Mouse (Mus musculus) ES-CJ7 (cell line): ENCODE measurements around the gene Sub1.

Experiments
- DNase-seq: peaks from one replicate; pipeline ENCODE4 v3.0.0; 2011; ENCODE audit warnings: low read depth, low spot score

The Sub1 gene

DNA sequence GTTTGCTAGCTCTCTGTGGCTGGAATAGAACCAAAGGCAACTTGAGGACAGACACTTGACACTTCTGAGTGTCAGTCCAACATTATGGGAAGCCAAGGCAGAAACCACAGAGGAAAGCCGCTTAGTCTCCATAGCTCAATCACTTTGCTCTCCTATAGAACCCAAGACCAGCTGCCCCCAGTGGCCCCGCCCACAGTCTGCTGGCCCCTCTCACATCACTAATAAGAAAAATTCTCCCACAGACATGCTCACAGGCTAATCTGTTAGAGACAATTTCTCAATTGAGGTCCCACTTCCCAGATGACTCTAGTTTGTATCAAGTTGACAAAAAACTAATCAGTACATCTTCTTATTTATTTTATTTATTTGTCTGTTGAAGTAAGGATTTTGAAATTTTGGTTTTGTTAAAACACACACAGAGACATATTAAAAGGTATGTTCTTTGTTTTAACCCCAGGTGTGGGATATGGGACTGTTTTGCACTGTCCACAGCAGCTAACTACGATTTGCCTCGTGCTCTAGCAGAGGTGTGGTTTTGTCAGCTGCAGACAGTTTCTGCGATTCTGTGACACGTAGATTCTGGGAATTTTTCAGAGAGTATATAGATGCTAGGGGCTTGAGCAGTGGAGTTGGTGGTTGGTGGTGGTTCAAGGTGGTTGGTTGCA is 16.9 kb upstream of the Sub1 start:
- DNase-seq, result no peak

DNA sequence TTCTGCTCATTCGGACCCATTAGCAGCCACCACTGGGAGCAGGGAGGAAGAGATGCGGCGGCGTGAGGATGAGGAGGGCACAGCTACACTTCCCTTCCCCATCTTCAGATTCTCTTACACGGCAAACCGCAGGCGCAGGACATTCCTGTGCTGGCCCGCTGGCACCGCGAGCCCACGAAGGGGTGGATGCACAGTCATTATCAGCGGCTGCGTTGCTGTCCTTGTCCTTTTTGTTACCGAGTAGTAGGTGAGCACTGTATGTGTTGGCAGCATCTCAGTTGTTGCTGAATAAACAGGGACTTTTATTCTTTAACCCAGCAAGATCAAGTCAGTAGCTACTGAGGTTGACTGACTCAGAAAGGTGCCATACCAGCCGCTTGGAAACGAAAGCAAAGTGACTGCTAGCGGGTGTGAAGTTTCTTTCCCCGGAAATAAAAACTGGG is 13.8 kb upstream of the Sub1 start:
- DNase-seq, result no peak

DNA sequence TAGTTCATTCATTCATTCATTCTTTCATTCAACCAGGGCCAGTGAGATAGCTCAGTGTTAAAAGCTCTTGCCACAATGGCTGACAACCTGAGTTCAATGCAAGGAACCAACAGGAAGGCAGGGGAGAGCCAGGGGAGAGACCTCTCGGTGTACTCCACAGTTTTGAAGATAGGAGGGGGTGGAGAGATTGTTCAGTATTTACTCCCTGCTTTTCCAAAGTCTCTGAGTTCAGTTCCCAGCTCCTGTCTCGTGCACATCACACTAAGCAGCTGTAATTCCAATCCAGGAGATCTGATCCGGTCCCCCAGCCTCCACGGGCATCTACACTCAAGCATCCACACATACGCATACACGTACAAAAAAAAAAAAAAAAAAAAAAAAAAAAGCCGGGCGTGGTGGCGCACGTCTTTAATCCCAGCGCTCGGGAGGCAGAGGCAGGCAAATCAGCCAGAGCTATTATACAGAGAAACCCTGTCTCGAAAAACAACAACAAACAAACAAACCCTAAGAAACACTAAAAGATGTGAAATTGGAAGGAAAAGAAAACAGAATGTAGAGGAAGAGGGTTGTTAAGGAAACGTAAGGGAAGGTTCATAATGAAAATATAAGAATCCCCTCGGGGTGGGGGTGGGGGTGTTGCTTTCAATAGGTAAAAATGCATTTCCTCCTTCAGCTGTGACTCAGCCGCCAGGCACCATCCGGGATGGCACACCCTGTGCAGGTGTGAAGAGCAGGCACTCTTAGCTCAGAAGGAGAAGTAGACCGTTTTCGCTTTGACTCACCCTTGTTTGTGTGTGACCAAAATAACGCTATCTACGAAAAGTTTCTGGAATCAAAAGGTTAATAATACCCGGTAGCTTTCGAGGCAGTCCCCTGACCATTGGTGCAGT is 13.2 kb upstream of the Sub1 start:
- DNase-seq, result peak; percentile 38

DNA sequence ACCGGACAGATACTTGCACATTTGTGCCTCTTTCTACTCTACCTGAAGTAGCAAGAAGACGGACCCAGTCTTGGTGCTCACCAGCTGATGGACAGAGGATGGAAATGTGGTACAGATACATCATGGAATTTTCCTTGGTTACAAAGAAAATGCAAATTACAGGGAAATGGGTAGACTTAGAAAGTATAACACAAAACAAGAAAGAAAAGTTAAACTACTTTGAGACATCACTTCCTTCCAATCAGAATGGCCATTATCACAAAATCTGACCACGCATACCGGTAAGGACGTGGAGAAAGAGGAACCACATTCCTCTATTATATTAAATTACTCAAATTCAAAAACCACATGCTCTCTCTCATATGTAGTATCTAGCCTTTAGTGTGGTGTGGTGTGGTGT is 12.1 kb upstream of the Sub1 start:
- DNase-seq, result no peak

DNA sequence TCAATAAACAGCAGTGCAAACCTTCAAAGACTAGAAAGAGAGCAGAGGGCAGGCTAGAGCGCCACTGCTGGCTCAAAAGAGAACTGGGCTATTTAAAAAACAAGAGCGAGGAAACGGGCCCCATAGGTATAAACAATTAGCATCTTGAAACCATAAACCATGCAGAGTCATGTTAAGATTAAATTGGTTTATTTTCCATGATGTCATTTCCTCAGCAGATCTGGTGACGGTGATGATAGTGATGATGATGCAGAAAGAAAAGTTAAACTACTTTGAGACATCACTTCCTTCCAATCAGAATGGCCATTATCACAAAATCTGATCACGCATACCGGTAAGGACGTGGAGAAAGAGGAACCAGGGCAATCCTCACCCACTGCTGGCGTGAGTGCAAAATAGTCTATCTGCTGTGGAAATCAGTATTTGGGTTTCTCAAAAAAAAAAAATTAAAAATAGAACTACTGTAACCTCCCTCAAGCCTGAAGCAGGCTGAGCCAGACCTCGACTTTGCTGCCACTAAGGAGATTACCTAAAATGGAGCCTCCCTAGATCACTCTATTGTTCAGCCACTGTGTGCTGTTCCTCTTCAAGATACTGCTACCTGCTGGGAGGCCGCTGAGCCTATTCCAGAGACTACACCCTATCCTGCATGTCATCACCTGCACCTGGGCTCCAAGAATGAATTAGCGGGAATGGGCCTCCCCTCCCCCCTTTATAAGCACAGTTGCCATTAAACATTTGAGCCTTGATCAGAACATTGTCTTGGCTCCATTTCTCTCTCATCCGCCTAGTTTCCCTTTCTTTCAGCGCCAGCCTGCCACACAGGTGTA is 11.4 kb upstream of the Sub1 start:
- DNase-seq, result peak; percentile 70

DNA sequence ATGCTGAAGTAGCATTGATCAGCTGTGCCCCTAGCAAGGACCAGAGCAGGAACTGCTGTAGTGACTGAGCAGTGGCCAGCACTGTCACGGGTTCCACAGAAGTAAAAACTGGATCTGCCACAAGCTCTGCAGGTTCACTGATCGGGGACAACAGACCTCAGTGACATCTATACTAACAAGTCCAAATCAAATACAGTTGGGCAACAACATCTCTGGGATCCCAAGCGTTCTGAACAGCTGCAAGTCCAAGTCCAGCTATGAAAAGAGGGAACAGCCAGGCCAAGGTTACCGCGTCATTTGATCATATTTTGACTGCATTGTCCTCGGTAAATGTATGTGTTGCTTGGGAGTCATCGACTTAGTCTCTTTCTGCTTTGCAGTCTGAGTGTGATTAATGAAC is 10.6 kb upstream of the Sub1 start:
- no peak for DNase-seq

DNA sequence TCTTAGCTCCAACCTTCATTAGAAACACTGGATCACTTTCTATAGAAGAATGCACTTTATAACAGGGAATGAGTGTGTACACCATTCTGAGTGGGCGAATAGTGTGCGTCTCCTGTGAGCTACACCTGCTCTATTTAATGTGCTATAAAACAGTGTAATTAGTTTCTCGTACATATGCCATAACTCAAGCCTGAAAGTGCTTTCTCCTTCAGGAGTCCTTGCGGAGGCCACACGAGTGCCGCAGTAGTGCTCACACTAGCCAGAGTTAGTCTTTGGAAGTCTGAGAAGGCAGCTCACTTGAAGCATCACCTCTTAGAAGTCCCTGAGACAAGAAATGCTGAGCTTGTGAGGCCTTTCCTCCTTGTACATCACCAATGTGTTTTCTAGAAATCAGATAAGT is 9.4 kb upstream of the Sub1 start:
- no peak for DNase-seq

DNA sequence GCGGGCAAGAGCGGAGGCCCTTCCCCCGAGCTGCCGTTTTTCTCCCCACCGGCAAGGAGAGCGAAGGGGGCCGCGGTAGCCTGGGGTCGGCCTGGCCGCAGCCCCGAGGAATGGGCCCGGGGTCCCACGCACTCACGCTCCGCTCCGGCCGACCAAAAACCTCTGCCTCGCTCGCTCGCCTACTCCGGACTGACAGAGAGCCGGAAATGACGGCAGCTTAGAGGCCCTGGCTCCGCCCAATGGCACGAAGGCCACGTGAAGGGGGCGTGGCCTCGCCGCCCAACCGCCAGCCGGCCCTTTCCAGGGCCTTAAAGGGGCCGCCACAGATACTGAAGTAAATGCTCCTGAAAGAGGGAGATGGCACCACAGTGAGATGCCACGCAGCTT is 975 bp downstream of the Sub1 start:
- peak; percentile 93 for DNase-seq

DNA sequence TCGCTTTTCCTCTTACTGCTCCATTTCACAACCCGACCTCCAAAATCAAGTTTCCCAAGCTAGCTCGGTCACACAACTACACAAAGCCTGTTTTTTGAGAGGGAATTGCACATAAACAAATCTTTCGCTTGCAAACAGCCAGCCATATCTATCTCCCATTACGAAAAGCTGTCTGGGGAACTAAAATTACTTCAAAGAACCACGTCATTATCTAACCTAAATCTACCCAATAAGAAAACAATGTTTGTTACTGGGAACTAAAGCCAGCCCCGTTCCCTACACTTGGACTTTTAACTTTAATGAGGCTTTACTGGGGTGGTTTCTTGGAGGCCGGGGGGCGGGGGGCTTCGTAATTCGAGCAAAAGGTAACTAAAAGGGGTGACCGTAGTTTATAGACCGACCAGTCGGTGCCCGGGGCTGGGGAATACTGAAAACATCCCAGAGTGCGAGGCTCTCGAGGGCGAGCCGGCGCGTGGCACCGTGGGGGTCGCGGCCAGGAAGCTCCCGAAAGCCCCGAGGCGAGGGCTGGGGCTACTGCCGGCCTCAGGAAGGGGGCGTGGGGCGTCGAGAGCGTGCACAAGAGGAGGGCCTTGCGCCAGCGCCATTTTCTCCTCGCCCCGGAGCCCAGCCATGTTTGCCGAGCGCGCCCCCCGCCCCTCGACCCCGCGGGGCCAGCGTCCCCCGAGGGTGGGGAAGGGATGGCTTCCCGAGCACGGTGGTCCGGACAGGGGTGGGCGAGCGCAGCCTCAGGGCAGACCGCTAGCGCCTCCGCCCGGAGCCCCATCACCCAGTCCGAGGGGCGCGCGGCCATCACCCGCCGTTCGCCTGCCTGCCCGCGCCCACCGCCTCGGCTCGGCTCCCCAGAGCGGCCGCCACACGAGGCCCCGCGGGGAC is 1.6 kb downstream of the Sub1 start:
- DNase-seq, result peak; percentile 74

DNA sequence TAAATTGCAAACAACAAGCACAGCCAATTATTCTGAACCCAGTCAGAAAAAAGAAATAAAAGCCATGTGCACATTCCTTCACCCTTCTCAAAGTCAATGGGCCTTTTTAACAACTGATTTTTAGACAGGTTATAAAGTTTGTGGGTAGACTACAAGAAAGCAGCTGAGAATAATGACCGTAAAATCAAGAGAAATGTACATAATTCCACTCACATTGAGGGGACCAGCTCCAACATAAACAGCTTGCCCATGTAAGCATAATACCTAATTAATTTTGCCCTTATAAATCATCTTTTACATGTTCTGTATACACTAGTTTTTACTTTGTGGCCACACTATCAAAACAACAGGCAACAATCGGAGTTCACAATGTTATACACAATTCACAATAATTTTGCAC is 2.8 kb downstream of the Sub1 start:
- no peak for DNase-seq

DNA sequence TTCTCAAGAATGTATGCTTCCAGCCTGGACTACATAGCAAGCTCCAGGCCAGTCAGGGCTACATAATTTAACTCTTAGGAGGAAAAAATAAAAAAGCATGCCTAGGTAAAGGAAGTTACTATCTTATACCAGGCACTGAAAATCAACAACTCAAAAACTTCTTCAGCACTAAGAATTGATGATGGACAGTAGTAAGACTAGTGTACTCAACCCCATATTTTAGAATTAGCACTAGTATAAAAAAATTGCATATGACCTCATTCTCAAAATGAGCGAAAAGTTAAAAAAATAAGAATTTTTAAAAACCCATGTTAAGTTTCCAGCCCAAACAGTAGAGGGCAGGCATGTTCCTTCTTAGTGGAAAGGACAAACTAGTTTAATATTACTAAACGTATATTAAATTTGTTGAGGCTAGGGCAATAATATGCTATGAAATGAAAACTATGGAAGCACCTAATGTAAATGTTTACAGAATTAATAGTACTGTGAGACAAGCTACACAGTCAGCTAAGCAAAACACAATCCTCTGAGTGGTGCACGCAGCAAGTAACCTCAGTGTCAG is 5.2 kb downstream of the Sub1 start:
- no peak for DNase-seq

DNA sequence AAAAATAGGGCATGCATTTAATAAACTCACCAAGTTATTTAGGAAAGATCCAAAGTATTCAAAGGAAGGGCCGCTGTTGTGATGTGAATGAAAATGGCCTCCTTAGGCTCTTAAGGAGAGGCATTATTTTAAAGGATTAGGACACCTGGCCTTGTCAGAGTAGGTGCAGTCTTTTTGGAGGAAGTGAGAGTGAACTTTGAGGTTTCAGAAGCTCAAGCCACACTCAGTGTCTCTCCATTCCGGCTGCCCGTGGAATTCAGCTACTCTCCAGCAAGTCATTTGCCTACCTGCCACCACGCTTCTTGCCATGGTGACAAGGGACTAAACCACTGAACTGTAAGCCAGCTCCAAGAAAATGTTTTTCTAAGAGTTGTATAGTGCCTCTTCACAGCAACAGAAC is 8.2 kb downstream of the Sub1 start:
- DNase-seq, result no peak

DNA sequence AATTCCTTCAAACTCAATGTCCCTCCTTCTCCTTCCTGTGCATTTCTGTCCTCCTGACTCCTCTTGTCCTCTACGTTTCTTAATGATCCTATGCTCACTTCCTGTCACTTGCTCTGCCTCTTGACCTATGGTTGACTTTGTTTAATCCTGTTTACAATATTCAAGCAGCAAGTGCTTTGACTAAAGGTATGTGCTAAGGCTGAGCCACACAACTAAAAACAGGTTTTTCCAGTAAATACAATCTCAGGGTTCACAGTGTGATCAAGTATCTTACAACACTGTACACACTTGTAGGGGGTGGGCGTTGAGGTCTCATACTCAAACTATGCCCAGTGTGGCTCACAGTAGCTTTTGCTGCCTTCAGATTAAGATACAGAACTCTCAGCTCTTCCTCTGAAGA is 8.9 kb downstream of the Sub1 start:
- DNase-seq, result no peak

DNA sequence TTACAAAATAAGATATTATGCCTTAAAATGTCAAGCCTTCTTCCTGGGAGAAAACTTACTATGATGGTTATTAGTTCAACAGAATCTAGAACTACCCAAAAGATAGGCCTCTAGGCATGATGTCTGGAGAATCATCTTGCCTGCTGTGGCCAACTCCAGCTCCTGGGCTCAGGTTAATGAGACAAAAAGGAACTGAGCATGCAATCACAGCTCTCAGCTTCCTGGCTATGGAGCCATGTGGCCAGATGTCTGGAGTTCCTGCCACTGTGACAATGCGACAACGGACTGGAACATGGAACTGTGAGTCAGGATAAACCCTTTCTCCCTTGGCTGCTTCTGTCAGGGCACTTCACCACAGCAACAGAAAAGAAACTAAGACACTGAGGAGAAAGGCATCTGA is 14.8 kb downstream of the Sub1 start:
- no peak for DNase-seq

DNA sequence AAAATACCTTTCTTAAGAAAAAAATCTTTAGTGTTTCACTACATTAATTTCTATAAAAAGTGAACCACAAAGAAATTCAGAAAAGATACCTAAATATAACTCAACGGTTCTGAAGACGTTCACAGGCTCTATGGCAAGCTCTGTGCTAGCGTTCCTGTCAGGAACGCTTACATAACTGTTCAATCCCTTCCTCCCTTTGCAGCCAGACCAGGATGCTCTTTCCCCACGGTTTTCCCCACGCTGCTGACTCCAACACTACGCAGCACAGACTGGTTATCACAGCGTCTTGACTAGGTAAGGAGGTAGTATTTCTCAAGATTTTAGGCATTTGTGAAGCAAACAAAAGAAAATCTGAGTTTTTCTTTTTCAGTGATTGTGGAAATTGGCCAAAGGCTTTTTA is 15.3 kb downstream of the Sub1 start:
- no peak for DNase-seq

DNA sequence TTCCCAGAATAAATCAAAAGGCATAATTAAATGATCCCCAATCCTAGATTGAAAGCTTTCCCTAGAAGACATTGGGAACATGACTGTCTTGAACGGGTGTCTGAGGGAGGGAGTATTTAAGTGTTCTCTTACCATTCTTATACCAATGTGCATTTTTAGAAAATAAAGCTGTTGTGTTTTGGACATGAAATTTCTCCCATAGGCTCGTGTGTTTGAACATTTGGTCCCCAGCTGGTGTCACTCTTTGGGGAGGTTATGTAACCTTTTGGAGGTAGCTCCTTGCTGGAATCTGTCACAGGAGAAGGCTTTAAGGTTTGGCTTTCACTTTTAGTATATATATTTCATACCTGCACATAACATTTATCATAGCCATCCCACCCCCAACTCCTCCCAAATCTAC is 18.6 kb downstream of the Sub1 start:
- no peak for DNase-seq

DNA sequence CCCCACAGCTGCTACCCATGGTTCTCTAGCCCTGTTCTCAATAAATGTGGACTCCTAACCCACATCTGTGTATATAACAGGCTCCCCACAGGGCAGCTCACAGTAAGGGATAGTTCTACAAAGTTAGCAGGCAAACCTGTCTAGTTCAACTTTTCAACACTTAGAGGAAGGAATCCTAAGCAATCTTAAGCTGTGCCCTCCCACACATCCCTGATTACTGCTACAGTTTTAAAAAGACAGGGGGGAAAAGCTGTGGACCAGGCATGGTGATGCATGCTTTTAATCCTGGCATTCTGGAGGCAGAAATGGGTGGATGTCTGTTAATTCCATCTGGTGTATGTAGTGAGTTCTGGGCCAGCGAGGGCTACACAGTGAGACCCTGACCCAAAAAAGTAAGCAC is 19.7 kb downstream of the Sub1 start:
- no peak for DNase-seq

DNA sequence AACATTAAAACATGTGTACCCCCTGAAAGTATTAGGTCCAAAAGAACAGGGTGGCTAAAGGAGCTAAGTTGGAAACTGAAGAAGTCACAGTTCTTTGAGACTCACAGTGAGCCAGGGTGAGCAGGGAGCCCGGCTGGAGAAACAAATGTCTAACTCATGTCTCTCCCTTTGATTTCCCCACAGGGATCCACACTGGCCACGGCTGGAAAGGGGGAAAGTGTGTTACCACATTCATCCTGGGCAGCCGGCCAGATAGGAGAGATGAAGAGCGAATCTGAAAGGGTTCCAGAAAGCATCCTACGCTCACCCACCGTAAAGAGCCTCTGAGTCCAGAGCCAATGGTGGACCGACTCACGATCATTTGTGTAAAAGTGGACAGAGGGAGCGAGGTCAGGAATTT is 20.9 kb downstream of the Sub1 start:
- no peak for DNase-seq

DNA sequence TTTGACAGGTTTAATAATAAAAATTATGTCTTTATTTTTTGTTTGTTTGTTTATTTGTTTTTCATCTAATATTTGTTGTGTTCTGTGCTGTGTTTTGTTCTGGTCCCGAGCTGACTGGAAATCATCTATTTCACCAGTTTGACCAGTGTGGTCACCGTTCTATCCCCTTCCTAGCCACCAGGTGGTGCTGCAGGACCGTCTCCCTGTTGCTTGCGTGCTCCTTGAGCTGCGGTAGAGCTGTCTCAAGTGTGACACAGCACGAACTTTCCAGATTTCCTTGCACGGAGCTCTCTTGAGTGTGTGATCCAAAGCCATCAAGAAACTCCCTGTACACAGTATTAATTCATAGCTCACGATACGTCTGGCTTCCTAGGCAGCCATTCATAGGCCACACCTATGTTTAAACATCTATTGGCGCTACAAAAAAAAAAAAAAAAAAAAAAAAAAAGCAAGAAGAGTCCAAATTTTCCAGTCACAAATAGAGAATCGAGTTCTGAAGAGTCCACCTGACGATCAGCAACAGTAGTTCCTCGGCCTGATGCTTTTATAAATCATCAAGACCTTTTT is 24.8 kb downstream of the Sub1 start:
- peak; percentile 84 for DNase-seq

DNA sequence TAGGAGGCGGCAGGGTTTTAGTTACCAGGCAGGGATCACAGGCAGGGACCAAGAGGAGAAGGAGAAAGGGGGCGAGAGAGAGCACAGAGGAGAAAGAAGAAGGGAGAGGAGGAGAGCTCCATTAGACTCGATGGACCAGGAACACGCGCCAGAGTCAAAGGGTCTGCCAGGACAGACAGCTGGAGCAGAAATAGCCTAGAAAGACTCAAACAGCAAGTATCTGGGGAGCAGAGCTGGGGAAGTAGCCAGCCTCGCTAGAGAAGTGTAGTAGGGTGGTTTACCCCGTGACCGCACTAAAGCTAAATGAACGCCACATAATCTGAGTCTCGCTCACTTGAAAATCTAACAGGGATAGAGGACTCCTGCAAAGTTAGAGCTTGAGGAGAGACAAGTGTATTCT is 26.2 kb downstream of the Sub1 start:
- no peak for DNase-seq

DNA sequence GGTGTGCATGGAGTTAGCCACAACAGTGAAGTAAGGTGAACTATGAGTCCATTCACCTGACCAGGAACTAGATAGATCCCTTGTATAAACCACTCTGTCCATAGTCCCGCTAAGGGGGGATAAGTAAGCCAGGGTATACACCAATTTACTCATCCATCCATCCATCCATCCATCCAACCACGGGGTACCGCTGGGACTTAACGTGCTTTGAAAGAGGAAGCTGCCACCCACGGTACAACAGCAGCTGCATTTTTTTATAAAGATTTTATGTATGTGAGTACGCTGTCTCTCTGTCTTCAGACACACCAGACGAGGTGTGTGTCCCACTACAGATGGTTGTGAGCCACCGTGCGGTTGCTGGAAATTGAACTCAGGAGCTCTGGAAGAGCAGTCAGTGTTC is 27.9 kb downstream of the Sub1 start:
- no peak for DNase-seq
